Mouse (Mus musculus) liver, embryonic 15.5 days (tissue): ENCODE data around the gene Sim2. TPM values are rescaled to one million over a fixed set of nuclear protein-coding genes. Genes with fewer than 3 reads are reported as not detected.

Experiments
- ATAC-seq: fragments of 200-750 bp; cut with Nextera tagmentation; 2 replicates; pipeline ENCODE4 v1.8.0; 2017; ENCODE audit warnings: moderate number of reproducible peaks, mild to moderate bottlenecking, moderate library complexity; ENCODE audit not compliant: insufficient read depth
- H3K27ac ChIP-seq: fragments of 300-500 bp; sonication (generic); replicated peaks from 2 replicates; pipeline ENCODE4 v1.5.1; 2015; ENCODE audit warnings: mild to moderate bottlenecking, inconsistent platforms
- H3K27me3 ChIP-seq: fragments of 300-500 bp; sonication (generic); 2 replicates; pipeline ENCODE4 v1.6.1; 2015; ENCODE audit warnings: mild to moderate bottlenecking, inconsistent platforms
- H3K36me3 ChIP-seq: fragments of 300-500 bp; sonication (generic); replicated peaks from 2 replicates; pipeline ENCODE4 v1.6.1; 2015; ENCODE audit warnings: moderate library complexity, mild to moderate bottlenecking, inconsistent platforms
- H3K4me1 ChIP-seq: fragments of 300-500 bp; sonication (generic); replicated peaks from 2 replicates; pipeline ENCODE4 v1.6.1; 2015; ENCODE audit warnings: inconsistent platforms
- H3K4me2 ChIP-seq: fragments of 300-500 bp; sonication (generic); 2 replicates; pipeline ENCODE4 v1.6.1; 2015; ENCODE audit warnings: moderate library complexity, mild to moderate bottlenecking, inconsistent platforms
- H3K4me3 ChIP-seq: fragments of 300-500 bp; sonication (generic); replicated peaks from 2 replicates; pipeline ENCODE4 v1.5.1; 2015; ENCODE audit warnings: mild to moderate bottlenecking, inconsistent platforms
- H3K9ac ChIP-seq: fragments of 300-500 bp; sonication (generic); 2 replicates; pipeline ENCODE4 v1.6.1; 2015; ENCODE audit warnings: moderate library complexity, mild to moderate bottlenecking, inconsistent platforms
- H3K9me3 ChIP-seq: fragments of 300-500 bp; sonication (generic); replicated peaks from 2 replicates; pipeline ENCODE4 v1.6.1; 2016; ENCODE audit warnings: inconsistent platforms
- WGBS: fragments of 180-500 bp; shearing (Covaris S2); methylation state at CpG from one replicate; pipeline ENCODE4 v1.1.7; 2015; ENCODE audit warnings: mixed read lengths; ENCODE audit not compliant: insufficient replicate concordance; 5-methylcytosine and 5-hydroxymethylcytosine counted together
- polyA plus RNA-seq: library from polyadenylated mRNA; unstranded; fragments of >200 nt; fragmentation: Nextera tagmentation; extraction: Ambion mirVana; gene quantifications from 2 replicates; pipeline ENCODE4 v1.2.1, GENCODE M21; 2015

Gene Sim2
- polyA plus RNA-seq, 1 experiment from 2014 or later, result not detected

- no peak overlapping the region for H3K27ac ChIP-seq
- H3K9ac ChIP-seq, result no peak overlapping the region
- H3K27me3 ChIP-seq, result no peaks in the 10 kb centered on the region
- no peak overlapping the region for H3K4me2 ChIP-seq
- no peaks in the 10 kb centered on the region for H3K36me3 ChIP-seq
- ATAC-seq, result no peak
- no peak overlapping the region for H3K4me3 ChIP-seq
- H3K9me3 ChIP-seq, result no peaks in the 10 kb centered on the region
- no peaks in the 10 kb centered on the region for H3K4me1 ChIP-seq
- WGBS, result 68% methylated on average over 9 of the region's 9 CpGs
These were observed 24.9 kb upstream of the Sim2 start for GRCm38 (mm10) chr16:94059820-94060219.

GRCm38 (mm10) chr16:94064211-94064610, 20.5 kb upstream of the Sim2 start:
- H3K4me2 ChIP-seq, result no peak overlapping the region

GRCm38 (mm10) chr16:94065728-94066674, 18.7 kb upstream of the Sim2 start:
- 61% methylated on average over 24 of the region's 24 CpGs for WGBS
- no peak overlapping the region for H3K27ac ChIP-seq
- no peaks in the 10 kb centered on the region for H3K9me3 ChIP-seq
- H3K4me2 ChIP-seq, result peak overlapping the region; percentile 37
- H3K27me3 ChIP-seq, result no peaks in the 10 kb centered on the region
- H3K9ac ChIP-seq, result no peak overlapping the region
- no peaks in the 10 kb centered on the region for H3K4me1 ChIP-seq
- no peak overlapping the region for H3K4me3 ChIP-seq
- no peak for ATAC-seq
- H3K36me3 ChIP-seq, result no peaks in the 10 kb centered on the region

More at GRCm38 (mm10) chr16:94064211-94064610, 20.5 kb upstream of the Sim2 start:
- Histone ChIP-seq H3K9ac (no peak overlapping the region), H3K36me3 (no peaks in the 10 kb centered on the region), H3K27me3 (no peaks in the 10 kb centered on the region), H3K4me3 (no peak overlapping the region), H3K9me3 (no peaks in the 10 kb centered on the region), H3K4me1 (no peaks in the 10 kb centered on the region), H3K27ac (no peak overlapping the region)
- ATAC-seq, result no peak
- WGBS, result 72% methylated on average over 9 of the region's 9 CpGs

GRCm38 (mm10) chr16:94066771-94067170, 18.0 kb upstream of the Sim2 start:
- H3K27me3 ChIP-seq, result 0 out of 2 replicates have a peak, but pooled peaks cover 5% of the 10 kb centered on the region
- H3K27ac ChIP-seq, result no peak overlapping the region
- H3K9ac ChIP-seq, result no peak overlapping the region
- H3K9me3 ChIP-seq, result no peaks in the 10 kb centered on the region
- H3K4me2 ChIP-seq, result no peak overlapping the region
- ATAC-seq, result no peak
- H3K4me1 ChIP-seq, result no peaks in the 10 kb centered on the region
- WGBS, result 51% methylated on average over 6 of the region's 6 CpGs
- no peaks in the 10 kb centered on the region for H3K36me3 ChIP-seq
- H3K4me3 ChIP-seq, result no peak overlapping the region

GRCm38 (mm10) chr16:94067280-94067679, 17.5 kb upstream of the Sim2 start:
- no peaks in the 10 kb centered on the region for H3K9me3 ChIP-seq
- H3K27me3 ChIP-seq, result 0 out of 2 replicates have a peak, but pooled peaks cover 5% of the 10 kb centered on the region
- 46% methylated on average over 5 of the region's 5 CpGs for WGBS
- H3K4me1 ChIP-seq, result no peaks in the 10 kb centered on the region
- H3K27ac ChIP-seq, result no peak overlapping the region
- no peak for ATAC-seq
- no peak overlapping the region for H3K9ac ChIP-seq
- H3K4me2 ChIP-seq, result no peak overlapping the region
- H3K36me3 ChIP-seq, result no peaks in the 10 kb centered on the region
- H3K4me3 ChIP-seq, result no peak overlapping the region

- Histone ChIP-seq H3K4me3 (no peak overlapping the region), H3K27me3 (peaks cover 16% of the 10 kb centered on the region; the same call in 1 of the 2 replicates), H3K9me3 (no peaks in the 10 kb centered on the region), H3K4me2 (no peak overlapping the region), H3K36me3 (no peaks in the 10 kb centered on the region), H3K4me1 (no peaks in the 10 kb centered on the region), H3K27ac (no peak overlapping the region), H3K9ac (no peak overlapping the region)
- no peak for ATAC-seq
- WGBS, result 79% methylated on average over 5 of the region's 5 CpGs
These were observed 15.7 kb upstream of the Sim2 start for GRCm38 (mm10) chr16:94069061-94069460.

- no peak overlapping the region for H3K4me3 ChIP-seq
- no peak overlapping the region for H3K27ac ChIP-seq
- ATAC-seq, result no peak
- H3K9ac ChIP-seq, result no peak overlapping the region
- no peaks in the 10 kb centered on the region for H3K4me1 ChIP-seq
- WGBS, result 66% methylated on average over 9 of the region's 9 CpGs
- H3K27me3 ChIP-seq, result peaks cover 29% of the 10 kb centered on the region
- H3K36me3 ChIP-seq, result no peaks in the 10 kb centered on the region
- H3K9me3 ChIP-seq, result no peaks in the 10 kb centered on the region
- no peak overlapping the region for H3K4me2 ChIP-seq
These were observed 13.8 kb upstream of the Sim2 start for GRCm38 (mm10) chr16:94070920-94071319.

GRCm38 (mm10) chr16:94071468-94071867, 13.3 kb upstream of the Sim2 start:
- Histone ChIP-seq H3K27ac (no peak overlapping the region), H3K27me3 (peaks cover 35% of the 10 kb centered on the region), H3K4me1 (no peaks in the 10 kb centered on the region), H3K4me3 (no peak overlapping the region), H3K36me3 (no peaks in the 10 kb centered on the region), H3K4me2 (no peak overlapping the region), H3K9ac (no peak overlapping the region), H3K9me3 (no peaks in the 10 kb centered on the region)
- no peak for ATAC-seq
- 52% methylated on average over 8 of the region's 8 CpGs for WGBS

- no peak overlapping the region for H3K27ac ChIP-seq
- peaks cover 75% of the 10 kb centered on the region for H3K27me3 ChIP-seq
- H3K9ac ChIP-seq, result no peak overlapping the region
- H3K4me3 ChIP-seq, result no peak overlapping the region
- H3K4me2 ChIP-seq, result no peak overlapping the region
- no peaks in the 10 kb centered on the region for H3K9me3 ChIP-seq
- ATAC-seq, result no peak
- H3K4me1 ChIP-seq, result no peaks in the 10 kb centered on the region
- WGBS, result 51% methylated on average over 19 of the region's 19 CpGs
- H3K36me3 ChIP-seq, result no peaks in the 10 kb centered on the region
These were observed 9.2 kb upstream of the Sim2 start for GRCm38 (mm10) chr16:94075362-94076027.

GRCm38 (mm10) chr16:94078318-94079074, 6.2 kb upstream of the Sim2 start:
- Histone ChIP-seq H3K4me1 (no peaks in the 10 kb centered on the region), H3K9me3 (no peaks in the 10 kb centered on the region), H3K27me3 (peaks cover 95% of the 10 kb centered on the region), H3K27ac (no peak overlapping the region), H3K4me3 (no peak overlapping the region), H3K9ac (no peak overlapping the region), H3K4me2 (no peak overlapping the region), H3K36me3 (no peaks in the 10 kb centered on the region)
- no peak for ATAC-seq
- WGBS, result 4% methylated on average over 23 of the region's 23 CpGs
